28 mouse cellular contexts compared by ENCODE assay signal in genomic region chr11:18272392-18272791, GRCm38 (mm10).
"Had no signal": no experiment of that assay in that cellular context is flagged by ENCODE, and none has a peak within 500 bp of the region (broad histone marks: within the 10 kb centered on the region; RNA-seq: fewer than 3 reads in every experiment).

No protein-coding gene starts in this region.

- H3K27ac ChIP-seq: embryonic facial prominence, embryonic 10.5 days; embryonic facial prominence, embryonic 12.5 days; embryonic facial prominence, embryonic 13.5 days; embryonic facial prominence, embryonic 15.5 days; forebrain, embryonic 10.5 days; forebrain, embryonic 12.5 days; forebrain, embryonic 13.5 days; forebrain, embryonic 15.5 days; gastrocnemius, adult 2 months had no signal

- H3K27me3 ChIP-seq: embryonic facial prominence, embryonic 12.5 days; embryonic facial prominence, embryonic 13.5 days; embryonic facial prominence, embryonic 15.5 days; forebrain, embryonic 12.5 days; forebrain, embryonic 13.5 days; forebrain, embryonic 15.5 days had no signal

- H3K36me3 ChIP-seq: embryonic facial prominence, embryonic 10.5 days; embryonic facial prominence, embryonic 12.5 days; embryonic facial prominence, embryonic 13.5 days; embryonic facial prominence, embryonic 15.5 days; forebrain, embryonic 10.5 days; forebrain, embryonic 12.5 days; forebrain, embryonic 15.5 days had no signal

- DNase-seq: cerebellum, adult 2 months; cerebellum, adult 8-10 months; cerebellum, adult 9-10 months; cerebellum, adult 9-11 months; cerebellum, postnatal 10 days; cerebellum, postnatal 14 days; cerebellum, postnatal 25 days; cerebellum, postnatal 36 days; embryo, embryonic 11 days; forebrain, postnatal 0 days; gastrocnemius, adult 2 months; gastrocnemius, postnatal 10 days; gastrocnemius, postnatal 14 days; gastrocnemius, postnatal 25 days; gastrocnemius, postnatal 36 days; heart, adult 11 months; heart, adult 18-20 months had no signal

- H3K4me1 ChIP-seq: embryonic facial prominence, embryonic 10.5 days; embryonic facial prominence, embryonic 12.5 days; embryonic facial prominence, embryonic 13.5 days; embryonic facial prominence, embryonic 15.5 days; forebrain, embryonic 10.5 days; forebrain, embryonic 12.5 days; forebrain, embryonic 13.5 days; forebrain, embryonic 15.5 days had no signal

- H3K9ac ChIP-seq: embryonic facial prominence, embryonic 12.5 days; embryonic facial prominence, embryonic 13.5 days; embryonic facial prominence, embryonic 15.5 days; forebrain, embryonic 12.5 days; forebrain, embryonic 13.5 days; forebrain, embryonic 15.5 days; forebrain, postnatal 0 days had no signal

- H3K4me2 ChIP-seq: embryonic facial prominence, embryonic 12.5 days; embryonic facial prominence, embryonic 13.5 days; embryonic facial prominence, embryonic 15.5 days; forebrain, embryonic 12.5 days; forebrain, embryonic 13.5 days; forebrain, embryonic 15.5 days had no signal

- ATAC-seq: forebrain, embryonic 13.5 days; forebrain, embryonic 14.5 days; forebrain, embryonic 15.5 days; forebrain, embryonic 16.5 days; forebrain, postnatal 0 days had no signal

- H3K4me3 ChIP-seq: embryonic facial prominence, embryonic 10.5 days; embryonic facial prominence, embryonic 12.5 days; embryonic facial prominence, embryonic 13.5 days; embryonic facial prominence, embryonic 15.5 days; erythroblast, embryonic 14.5 days; forebrain, embryonic 10.5 days; forebrain, embryonic 12.5 days; forebrain, embryonic 13.5 days; forebrain, embryonic 15.5 days; gastrocnemius, adult 2 months had no signal

- H3K9me3 ChIP-seq: embryonic facial prominence, embryonic 10.5 days; embryonic facial prominence, embryonic 12.5 days; embryonic facial prominence, embryonic 13.5 days; embryonic facial prominence, embryonic 15.5 days; forebrain, embryonic 10.5 days; forebrain, embryonic 12.5 days; forebrain, embryonic 13.5 days; forebrain, embryonic 15.5 days had no signal
